Mouse (Mus musculus) heart, adult 2 months (tissue): ENCODE results near the gene Fkbp2.

Source experiments
- CTCF ChIP-seq: fragments of 200-600 bp; IDR thresholded peaks from 2 replicates; pipeline ENCODE4 v1.8.1; 2022; ENCODE audit warnings: antibody characterized with exemption, mild to moderate bottlenecking, moderate library complexity
- EP300 ChIP-seq: fragments of 200-500 bp; IDR thresholded peaks from 2 replicates; pipeline ENCODE4 v1.6.1; 2011; ENCODE audit warnings: low read depth, low read length, control low read depth; ENCODE audit not compliant: insufficient read depth
- POLR2A ChIP-seq: fragments of 200-500 bp; IDR thresholded peaks from 2 replicates; pipeline ENCODE4 v1.6.1; 2011; ENCODE audit warnings: mild to moderate bottlenecking, low read depth, low read length, control low read depth; ENCODE audit not compliant: insufficient read depth

DNA sequence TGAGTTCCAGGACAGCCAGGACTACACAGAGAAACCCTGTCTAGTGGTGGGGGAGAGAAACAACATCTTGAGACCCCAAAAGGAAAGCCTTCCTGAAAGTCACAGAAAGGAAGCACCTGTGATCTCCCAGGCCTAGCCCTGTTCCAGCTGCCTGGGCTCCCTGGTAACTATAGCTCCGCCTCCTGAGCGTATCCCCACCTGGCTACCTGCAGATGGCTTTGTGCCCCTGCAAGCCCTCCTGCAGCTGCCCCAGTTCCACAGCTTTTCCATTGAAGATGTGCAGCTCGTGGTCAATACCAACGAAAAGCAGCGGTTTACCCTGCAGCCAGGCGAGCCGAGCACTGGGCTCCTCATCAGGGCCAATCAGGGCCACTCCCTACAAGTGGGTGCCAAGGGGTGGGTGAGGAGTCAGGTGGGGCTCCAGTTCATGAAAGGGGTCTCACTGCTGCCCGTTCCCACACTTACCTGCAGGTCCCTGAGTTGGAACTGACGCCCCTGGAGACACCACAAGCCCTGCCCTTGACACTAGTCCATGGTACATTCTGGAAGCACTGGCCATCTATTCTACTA lies 17.5 kb upstream of the Fkbp2 start:
- no peak for TF ChIP-seq CTCF
- no peak for TF ChIP-seq POLR2A
- no peak for TF ChIP-seq EP300
